Mouse (Mus musculus) liver, adult 2 months (tissue): Measurements from ENCODE around the gene Serpinb9. TPM values are rescaled to one million over a fixed set of nuclear protein-coding genes. Genes with fewer than 3 reads are reported as not detected.

ENCODE experiments used
- DNase-seq: peaks from one replicate; pipeline ENCODE4 v3.0.0-alpha.2; 2011; ENCODE audit warnings: low read depth, low spot score; ENCODE audit errors: extremely low read depth
- H3K27ac ChIP-seq: fragments of 200-500 bp; replicated peaks from 2 replicates; pipeline ENCODE4 v1.5.1; 2012; ENCODE audit warnings: low read depth, mild to moderate bottlenecking, control low read depth, inconsistent platforms, low read length; ENCODE audit not compliant: insufficient read depth
- H3K27me3 ChIP-seq: fragments of 200-500 bp; 2 replicates; pipeline ENCODE4 v1.6.1; 2012; ENCODE audit warnings: mild to moderate bottlenecking, moderate library complexity, low read length, inconsistent platforms; ENCODE audit not compliant: control insufficient read depth, insufficient read depth
- H3K36me3 ChIP-seq: fragments of 200-500 bp; 2 replicates; pipeline ENCODE4 v1.6.1; 2012; ENCODE audit warnings: low read length, inconsistent platforms; ENCODE audit not compliant: control insufficient read depth, insufficient read depth
- H3K4me1 ChIP-seq: fragments of 200-500 bp; 2 replicates; pipeline ENCODE4 v1.6.1; 2011; ENCODE audit warnings: low read length; ENCODE audit not compliant: control insufficient read depth, insufficient read depth
- H3K4me3 ChIP-seq: fragments of 200-500 bp; 2 replicates; pipeline ENCODE4 v1.5.1; 2011; ENCODE audit warnings: low read depth, mild to moderate bottlenecking, control low read depth, low read length, moderate library complexity; ENCODE audit not compliant: insufficient read depth
- H3K79me2 ChIP-seq: fragments of 200-500 bp; 2 replicates; pipeline ENCODE4 v1.6.1; 2012; ENCODE audit warnings: inconsistent platforms, mild to moderate bottlenecking, low read length, moderate library complexity; ENCODE audit not compliant: control insufficient read depth, insufficient read depth
- H3K9ac ChIP-seq: fragments of 200-500 bp; 2 replicates; pipeline ENCODE4 v1.6.1; 2012; ENCODE audit warnings: low read depth, mild to moderate bottlenecking, control low read depth, inconsistent platforms, low read length
- CTCF ChIP-seq: fragments of 200-500 bp; IDR thresholded peaks from 2 replicates; pipeline ENCODE4 v1.5.1; 2011; ENCODE audit warnings: low read depth, low read length, control low read depth
- POLR2A ChIP-seq: fragments of 200-500 bp; IDR thresholded peaks from 2 replicates; pipeline ENCODE4 v1.6.1; 2011; ENCODE audit warnings: low read length, control low read depth; ENCODE audit not compliant: insufficient read depth; ENCODE audit errors: extremely low read depth
- WGBS: fragments of 180-500 bp; shearing (Covaris S2); methylation state at CpG from one replicate; pipeline ENCODE4 v1.1.7; 2018; 5-methylcytosine and 5-hydroxymethylcytosine counted together
- polyA plus RNA-seq: library from polyadenylated mRNA; depleted of rRNA; stranded (reverse); fragments of >200 nt; gene quantifications from 2 replicates; pipeline ENCODE4 v1.2.3, GENCODE M21; 2012
- total RNA-seq: library from RNA; depleted of rRNA; stranded (reverse); fragments of >200 nt; gene quantifications from 2 replicates; pipeline ENCODE4 v1.2.3, GENCODE M21; 2014

Gene Serpinb9
- total and polyA plus RNA-seq, 2 experiments, result 2.6 to 11.9 TPM

- Histone ChIP-seq H3K4me3 (peak overlapping the region; percentile 60), H3K9ac (peak overlapping the region; percentile 63), H3K36me3 (peaks cover 4% of the 10 kb centered on the region), H3K27me3 (no peaks in the 10 kb centered on the region), H3K27ac (peak overlapping the region; percentile 53), H3K79me2 (no peaks in the 10 kb centered on the region), H3K4me1 (peaks cover 3% of the 10 kb centered on the region)
- 51% methylated on average over 9 of the region's 9 CpGs for WGBS
- DNase-seq, result peak; percentile 7
- TF ChIP-seq POLR2A, result no peak
- no peak for TF ChIP-seq CTCF
Observed at GRCm38 (mm10) chr13:33003523-33004413, 718 bp downstream of the Serpinb9 start.

GRCm38 (mm10) chr13:33004414-33005105 lies 1.5 kb downstream of the Serpinb9 start:
- H3K79me2 ChIP-seq, result no peaks in the 10 kb centered on the region
- TF ChIP-seq POLR2A (no peak), CTCF (peak; percentile 83)
- no peaks in the 10 kb centered on the region for H3K27me3 ChIP-seq
- WGBS, result 14% methylated on average over 12 of the region's 12 CpGs
- H3K27ac ChIP-seq, result peak overlapping the region; percentile 53
- peak overlapping the region; percentile 63 for H3K9ac ChIP-seq
- H3K36me3 ChIP-seq, result peaks cover 10% of the 10 kb centered on the region
- peaks cover 3% of the 10 kb centered on the region for H3K4me1 ChIP-seq
- peak; percentile 80 for DNase-seq
- peak overlapping the region; percentile 60 for H3K4me3 ChIP-seq

- H3K27me3 ChIP-seq, result no peaks in the 10 kb centered on the region
- peak overlapping the region; percentile 10; the same call in 1 of the 2 replicates for H3K9ac ChIP-seq
- peaks cover 19% of the 10 kb centered on the region for H3K36me3 ChIP-seq
- H3K27ac ChIP-seq, result no peak overlapping the region
- no peak for TF ChIP-seq POLR2A
- TF ChIP-seq CTCF, result no peak
- peaks cover 3% of the 10 kb centered on the region for H3K4me1 ChIP-seq
- DNase-seq, result no peak
- 70% methylated on average over 2 of the region's 2 CpGs for WGBS
- no peak overlapping the region for H3K4me3 ChIP-seq
- no peaks in the 10 kb centered on the region for H3K79me2 ChIP-seq
Observed at GRCm38 (mm10) chr13:33005501-33006075, 2.5 kb downstream of the Serpinb9 start.

- 89% methylated on average over 3 of the region's 3 CpGs for WGBS
- Histone ChIP-seq H3K36me3 (peaks cover 23% of the 10 kb centered on the region), H3K27ac (no peak overlapping the region), H3K79me2 (no peaks in the 10 kb centered on the region), H3K27me3 (no peaks in the 10 kb centered on the region), H3K4me3 (no peak overlapping the region), H3K9ac (no peak overlapping the region), H3K4me1 (peaks cover 3% of the 10 kb centered on the region)
- DNase-seq, result no peak
- TF ChIP-seq CTCF (no peak), POLR2A (no peak)
Observed at GRCm38 (mm10) chr13:33006555-33006954, 3.5 kb downstream of the Serpinb9 start.

GRCm38 (mm10) chr13:33012395-33012794 lies 9.3 kb downstream of the Serpinb9 start:
- Histone ChIP-seq H3K36me3 (peaks cover 36% of the 10 kb centered on the region), H3K79me2 (no peaks in the 10 kb centered on the region), H3K4me1 (no peaks in the 10 kb centered on the region; the same call in 1 of the 2 replicates), H3K27ac (no peak overlapping the region), H3K4me3 (no peak overlapping the region), H3K9ac (no peak overlapping the region), H3K27me3 (no peaks in the 10 kb centered on the region)
- TF ChIP-seq POLR2A, result no peak
- no peak for TF ChIP-seq CTCF
- no peak for DNase-seq
- 68% methylated on average over 1 of the region's 1 CpGs for WGBS
